Mouse (Mus musculus) c-Kit-positive CD71-negative TER-119-negative erythroid progenitor cells, embryonic 14.5 days (primary cell): ENCODE measurements around the gene Nipa1.
"Not testable (repeated sequence)": the region's sequence is repeated elsewhere in the genome, so short reads cannot be mapped to it uniquely, and the experiment has no call there.

ENCODE experiments used
- DNase-seq: peaks from one replicate; pipeline ENCODE4 v3.0.0-alpha.2; 2013; ENCODE audit warnings: low read depth

The Nipa1 gene

GRCm38 (mm10) chr7:56019930-56020253 is at the start of gene Nipa1:
Nipa1 (minus strand) TSS chr7:56019954.
- no peak for DNase-seq

DNA sequence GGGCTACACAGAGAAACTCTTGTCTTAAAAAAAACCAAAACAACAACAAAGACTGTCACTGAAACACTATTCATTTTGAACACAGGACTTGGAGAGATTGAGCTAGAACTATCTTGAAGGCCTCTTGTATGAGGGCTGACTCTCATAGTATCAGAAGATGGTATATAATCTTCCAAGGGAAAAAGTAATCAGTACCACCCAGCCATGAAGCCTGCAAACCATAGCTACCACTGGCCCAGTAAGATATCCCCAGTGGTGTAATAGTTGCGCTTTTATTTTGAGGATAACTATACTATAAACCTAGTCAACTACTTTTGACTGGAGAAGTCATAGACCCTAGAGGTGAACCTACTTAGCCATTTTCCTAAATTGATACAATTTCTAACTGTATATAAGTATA is 46.9 kb upstream of the Nipa1 start:
- no peak for DNase-seq

GRCm38 (mm10) chr7:56066136-56066535 is 46.4 kb upstream of the Nipa1 start:
- DNase-seq: no peak

- no peak for DNase-seq
Observed at GRCm38 (mm10) chr7:56064876-56065275, 45.1 kb upstream of the Nipa1 start.

- DNase-seq: no peak
Observed at GRCm38 (mm10) chr7:56055338-56055737, 35.6 kb upstream of the Nipa1 start.

GRCm38 (mm10) chr7:56052996-56053395 is 33.2 kb upstream of the Nipa1 start:
- no peak for DNase-seq

- no peak for DNase-seq
Observed at GRCm38 (mm10) chr7:56050487-56050911, 30.7 kb upstream of the Nipa1 start.

DNA sequence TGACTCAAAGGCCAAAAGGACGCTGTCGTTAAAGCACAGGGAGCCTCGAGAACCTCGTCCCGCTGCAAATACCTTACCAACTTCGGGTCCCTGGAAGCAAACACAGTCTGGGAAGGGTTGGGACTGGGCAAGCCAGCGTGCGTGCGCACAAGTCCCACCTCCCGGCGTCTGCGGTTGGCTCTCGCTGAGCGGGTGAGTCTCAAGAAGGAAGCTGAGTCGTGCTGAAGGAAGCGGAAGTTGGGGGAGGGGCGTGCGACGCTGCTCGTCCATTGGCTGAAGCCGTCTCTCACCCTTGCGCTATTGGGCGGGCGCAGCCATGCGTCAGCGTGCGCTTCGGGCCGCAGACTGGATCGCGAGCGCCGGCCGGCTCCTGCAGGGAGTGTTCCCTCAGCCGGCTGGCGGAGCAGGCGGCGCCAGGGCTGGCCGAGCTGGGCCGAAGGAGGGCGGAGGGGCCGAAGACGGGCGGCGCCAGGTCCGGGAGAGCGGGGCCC is 30.1 kb upstream of the Nipa1 start, which contains the start of gene Herc2:
Gene Herc2, plus strand, starts transcription at position 366 of the 491 bp plus-strand sequence.
- peak; percentile 97 for DNase-seq

DNA sequence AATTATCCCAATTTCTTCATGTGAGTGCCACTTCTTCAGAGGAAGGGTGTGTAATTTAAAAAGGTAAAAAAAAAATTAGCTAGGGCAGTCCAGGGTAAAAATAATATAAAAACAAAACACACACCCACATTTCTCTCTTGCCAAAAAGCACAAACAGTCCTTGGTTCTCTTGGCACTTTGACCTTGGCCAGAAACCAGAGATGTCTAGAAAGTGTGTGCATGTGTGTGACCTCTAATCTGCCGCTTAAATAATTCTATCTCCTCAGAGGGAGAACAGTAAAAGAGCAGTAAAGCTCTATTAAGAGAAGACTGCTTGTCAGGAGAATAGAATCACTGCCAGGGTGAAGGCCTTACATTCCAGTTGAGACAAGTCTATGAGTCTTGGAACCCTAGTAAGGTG is 27.4 kb upstream of the Nipa1 start:
- DNase-seq: no peak

DNA sequence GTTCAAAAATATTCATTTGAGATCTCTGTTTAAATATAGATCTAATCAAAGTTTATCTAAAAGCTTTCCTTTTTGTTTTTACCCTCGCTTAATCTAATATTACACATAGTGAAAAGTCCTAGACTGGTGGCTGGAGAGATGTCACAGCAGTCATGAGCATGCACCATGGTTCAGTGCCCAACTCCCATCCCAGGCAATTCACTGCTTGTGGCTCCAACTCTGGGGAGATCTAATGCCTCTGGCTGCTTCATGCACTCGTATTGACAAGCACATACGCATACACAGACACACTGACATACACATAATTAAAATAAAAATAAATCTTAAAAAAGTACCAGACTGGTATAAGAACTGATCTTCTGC is 24.5 kb upstream of the Nipa1 start:
- DNase-seq: no peak

DNA sequence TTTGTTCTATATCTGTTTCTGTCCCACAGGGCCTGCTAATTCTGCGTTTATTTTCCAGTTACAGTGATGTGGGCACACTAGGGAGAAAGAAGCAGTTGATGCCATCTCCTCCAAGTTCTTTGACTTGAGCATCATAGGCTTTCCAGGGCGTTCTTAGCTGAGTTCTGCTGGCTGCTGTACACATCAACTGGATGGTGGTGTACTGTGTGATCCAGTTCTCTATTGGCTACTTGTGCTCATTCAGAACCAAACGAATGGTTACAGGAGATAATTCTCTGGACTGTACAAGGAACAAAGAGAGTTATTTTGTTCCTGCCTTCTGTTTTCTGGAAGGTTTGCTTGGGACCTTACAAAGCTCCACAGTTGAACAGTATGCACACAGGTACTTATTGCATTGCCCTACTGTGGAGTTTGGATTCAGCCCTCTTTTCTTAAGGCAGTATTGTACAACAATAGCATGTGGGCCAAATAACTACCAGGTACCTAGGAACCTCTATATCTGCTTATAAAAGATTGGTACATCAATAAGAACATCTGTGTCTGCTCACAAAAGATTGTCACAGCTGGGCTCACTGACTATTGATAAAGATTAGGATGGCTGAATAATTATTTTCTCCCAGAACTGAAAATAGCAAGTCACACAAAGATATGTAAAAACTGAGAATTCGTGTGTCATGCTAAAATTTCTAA is 24.0 kb upstream of the Nipa1 start:
- no peak for DNase-seq

GRCm38 (mm10) chr7:56042353-56042752 is 22.6 kb upstream of the Nipa1 start:
- DNase-seq: peak; percentile 76

DNA sequence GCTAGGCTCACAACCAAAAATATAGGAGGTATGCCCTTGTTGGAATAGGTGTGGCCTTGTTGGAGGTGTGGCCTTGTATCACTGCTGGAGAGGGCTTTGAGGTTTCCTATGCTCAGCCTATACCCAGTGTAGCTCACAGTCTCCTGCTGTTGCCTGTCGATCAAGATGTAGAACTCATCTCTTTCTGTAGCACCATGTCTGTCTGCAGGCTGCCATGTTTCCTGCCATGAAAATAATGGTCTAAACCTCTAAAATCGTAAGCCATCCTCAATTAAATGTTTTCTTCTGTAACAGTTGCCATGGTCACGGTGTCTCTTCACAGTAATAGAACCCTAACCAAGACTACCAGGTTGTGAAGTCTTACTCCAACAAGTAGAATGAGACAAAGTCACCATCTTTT is 3.8 kb upstream of the Nipa1 start:
- no peak for DNase-seq

DNA sequence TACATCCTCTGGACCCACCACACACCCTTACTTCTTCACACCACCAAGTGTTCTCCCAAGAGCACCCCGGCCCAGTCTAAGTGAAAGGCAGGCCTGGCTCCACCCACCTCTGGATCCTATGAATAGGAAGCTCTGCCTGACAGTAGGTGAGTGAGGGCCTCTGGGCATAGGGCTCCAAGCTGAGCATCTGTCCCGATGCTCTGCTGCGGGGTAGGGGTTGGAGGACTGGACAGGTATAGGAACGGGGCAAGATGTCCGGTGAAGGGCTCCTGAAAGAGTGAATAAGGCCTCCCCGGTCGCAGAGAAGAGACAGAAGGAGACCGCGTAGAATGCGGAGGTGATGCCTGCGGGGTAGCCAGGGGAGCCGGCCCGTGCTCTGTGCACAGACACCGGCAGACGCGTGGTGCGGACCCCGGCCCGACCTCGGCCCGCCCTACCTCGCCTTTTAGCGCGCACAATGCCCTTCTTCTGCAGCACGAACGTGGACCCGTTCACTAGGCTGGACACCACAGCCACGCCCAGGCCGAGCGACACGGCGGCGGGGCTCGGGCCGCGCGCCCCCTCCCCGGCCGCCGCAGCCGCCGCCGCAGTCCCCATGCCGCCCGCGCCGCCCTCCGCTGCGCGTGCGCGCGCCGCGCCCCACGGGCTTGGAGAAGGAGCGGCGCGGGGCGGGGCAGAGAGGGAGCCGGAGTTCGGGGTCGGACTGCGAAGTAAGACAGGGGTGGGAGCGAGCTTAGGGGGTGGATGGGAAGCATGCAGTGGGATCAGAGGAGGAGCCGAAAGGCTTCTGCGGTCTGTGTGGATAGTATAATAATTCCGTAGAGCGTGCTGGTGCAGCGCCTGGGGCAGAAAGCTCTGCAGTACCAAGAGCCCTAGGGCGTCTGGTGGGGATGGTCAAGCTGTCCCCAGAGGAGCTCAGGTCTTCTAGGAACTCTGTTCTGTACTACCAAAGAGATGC is 503 bp downstream of the Nipa1 start:
- DNase-seq: peak; percentile 43

- DNase-seq: no peak
Observed at GRCm38 (mm10) chr7:56018446-56018971, 1.2 kb downstream of the Nipa1 start.

DNA sequence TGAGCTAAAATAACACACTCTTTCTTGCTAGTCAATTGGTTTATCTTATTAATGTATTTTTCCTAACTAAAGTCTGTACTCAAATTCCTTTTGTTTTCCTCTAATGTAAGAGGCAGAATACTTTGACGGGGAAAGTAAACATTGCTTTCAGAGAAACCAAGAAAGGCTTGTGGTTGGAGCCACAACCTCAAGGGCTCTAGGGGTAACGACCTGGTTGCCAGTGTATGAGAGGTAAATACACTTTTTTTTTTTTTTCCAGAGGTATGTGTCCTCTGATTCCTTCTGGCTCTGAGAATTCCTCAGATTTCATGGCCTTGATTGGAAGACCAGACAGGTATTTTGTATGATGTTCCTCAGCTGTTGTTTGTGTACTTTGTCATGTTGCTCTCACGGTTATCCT is 2.0 kb downstream of the Nipa1 start:
- DNase-seq: no peak

- DNase-seq: no peak
Observed at GRCm38 (mm10) chr7:56015837-56016236, 3.9 kb downstream of the Nipa1 start.

DNA sequence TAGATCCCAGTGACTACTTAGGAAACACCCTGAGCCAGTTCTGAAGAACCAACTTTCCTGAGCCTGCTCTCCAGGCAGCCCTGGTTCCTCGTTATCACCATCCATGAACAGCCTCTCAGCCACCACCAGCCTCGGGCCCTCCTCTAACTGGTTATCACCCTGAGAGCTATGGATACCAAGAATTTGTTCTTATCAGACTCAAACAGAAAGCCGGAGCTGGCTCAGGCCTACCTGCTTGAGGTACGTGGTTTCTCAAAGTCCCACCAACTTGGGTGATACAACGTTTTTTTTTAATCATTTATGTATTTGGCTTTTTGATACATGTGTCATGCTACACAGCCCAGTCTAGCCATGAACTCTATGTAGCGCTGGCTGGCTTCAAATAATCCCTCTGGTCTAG is 4.6 kb downstream of the Nipa1 start:
- DNase-seq: peak; percentile 24

DNA sequence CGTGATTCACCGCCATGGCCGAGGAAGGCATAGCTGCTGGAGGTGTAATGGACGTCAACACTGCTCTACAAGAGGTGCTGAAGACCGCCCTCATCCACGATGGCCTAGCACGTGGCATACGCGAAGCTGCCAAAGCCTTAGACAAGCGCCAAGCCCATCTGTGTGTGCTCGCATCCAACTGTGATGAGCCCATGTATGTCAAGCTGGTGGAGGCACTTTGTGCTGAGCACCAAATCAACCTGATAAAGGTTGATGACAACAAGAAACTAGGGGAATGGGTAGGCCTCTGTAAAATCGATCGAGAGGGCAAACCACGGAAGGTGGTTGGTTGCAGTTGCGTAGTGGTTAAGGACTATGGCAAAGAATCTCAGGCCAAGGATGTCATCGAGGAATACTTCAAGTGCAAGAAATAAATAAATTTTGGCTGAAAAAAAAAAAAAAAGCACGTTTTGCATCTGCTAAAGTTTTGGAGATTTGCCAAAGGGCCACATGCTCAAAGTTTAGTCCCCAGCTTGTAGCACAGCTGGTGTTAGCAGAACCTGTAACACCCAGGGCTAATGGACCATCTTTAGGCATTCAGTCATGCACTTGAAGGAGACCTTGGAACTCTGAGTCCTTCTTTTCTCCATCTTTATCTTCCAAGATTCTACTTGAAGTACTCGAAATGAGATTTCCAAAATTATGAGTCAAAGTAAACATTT is 5.6 kb downstream of the Nipa1 start:
- not testable (repeated sequence) for DNase-seq

DNA sequence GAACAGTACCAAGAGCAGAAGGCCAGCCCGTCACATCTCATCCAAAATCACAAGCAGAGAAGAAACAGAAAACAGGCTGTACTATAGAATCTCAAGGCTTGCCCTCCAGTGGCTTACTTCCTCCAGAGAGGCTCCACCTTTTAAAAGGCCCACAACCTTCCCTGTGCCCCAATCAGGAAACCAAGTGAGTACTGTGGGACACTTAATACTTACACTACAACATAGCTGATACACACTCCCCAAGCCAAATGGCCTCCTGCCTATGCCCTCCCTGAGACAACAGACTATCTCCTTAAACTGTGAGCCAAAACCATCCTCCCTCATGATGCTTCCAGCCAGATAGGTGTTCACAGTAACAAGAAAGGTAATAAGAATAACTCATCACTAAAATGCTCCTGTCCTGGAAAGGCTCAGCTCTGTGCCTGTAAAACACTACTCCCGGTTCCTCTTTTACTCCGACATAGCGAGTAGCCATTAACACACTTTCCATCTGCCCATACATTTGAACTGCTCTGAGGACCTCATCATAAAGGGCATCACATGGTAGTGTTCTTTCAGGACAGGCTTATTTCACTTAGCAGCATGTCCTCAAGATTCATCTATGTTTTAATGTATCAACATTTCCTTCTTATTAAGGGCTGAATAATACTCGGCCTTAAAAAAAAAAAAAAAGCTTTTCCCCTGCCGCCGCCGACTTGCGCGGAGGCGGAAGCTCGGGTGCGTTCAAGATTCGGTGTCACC is 6.3 kb downstream of the Nipa1 start:
- DNase-seq: no peak

DNA sequence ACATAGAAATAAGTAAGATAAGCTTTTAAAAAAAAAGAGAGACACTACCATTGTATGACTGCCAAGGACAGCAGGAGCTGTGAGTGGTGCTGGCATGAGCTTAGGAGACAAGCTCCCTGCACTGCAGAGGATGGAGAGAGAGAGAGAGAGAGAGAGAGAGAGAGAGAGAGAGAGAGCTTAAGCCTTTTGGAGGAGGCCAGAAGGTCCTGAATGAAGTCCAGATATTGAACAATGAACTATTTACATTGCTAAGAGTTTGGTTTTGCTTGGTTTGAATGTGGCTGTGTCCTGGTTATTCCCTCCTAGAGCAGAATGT is 8.8 kb downstream of the Nipa1 start:
- DNase-seq: no peak
